Mouse (Mus musculus) liver, adult (tissue): ENCODE data around the gene Acly.

ENCODE experiments used
- GATA4 ChIP-seq: IDR thresholded peaks from 2 replicates; pipeline ENCODE4 v1.6.1; 2014; ENCODE audit warnings: mild to moderate bottlenecking, low read length; ENCODE audit not compliant: insufficient replicate concordance

The Acly gene

DNA sequence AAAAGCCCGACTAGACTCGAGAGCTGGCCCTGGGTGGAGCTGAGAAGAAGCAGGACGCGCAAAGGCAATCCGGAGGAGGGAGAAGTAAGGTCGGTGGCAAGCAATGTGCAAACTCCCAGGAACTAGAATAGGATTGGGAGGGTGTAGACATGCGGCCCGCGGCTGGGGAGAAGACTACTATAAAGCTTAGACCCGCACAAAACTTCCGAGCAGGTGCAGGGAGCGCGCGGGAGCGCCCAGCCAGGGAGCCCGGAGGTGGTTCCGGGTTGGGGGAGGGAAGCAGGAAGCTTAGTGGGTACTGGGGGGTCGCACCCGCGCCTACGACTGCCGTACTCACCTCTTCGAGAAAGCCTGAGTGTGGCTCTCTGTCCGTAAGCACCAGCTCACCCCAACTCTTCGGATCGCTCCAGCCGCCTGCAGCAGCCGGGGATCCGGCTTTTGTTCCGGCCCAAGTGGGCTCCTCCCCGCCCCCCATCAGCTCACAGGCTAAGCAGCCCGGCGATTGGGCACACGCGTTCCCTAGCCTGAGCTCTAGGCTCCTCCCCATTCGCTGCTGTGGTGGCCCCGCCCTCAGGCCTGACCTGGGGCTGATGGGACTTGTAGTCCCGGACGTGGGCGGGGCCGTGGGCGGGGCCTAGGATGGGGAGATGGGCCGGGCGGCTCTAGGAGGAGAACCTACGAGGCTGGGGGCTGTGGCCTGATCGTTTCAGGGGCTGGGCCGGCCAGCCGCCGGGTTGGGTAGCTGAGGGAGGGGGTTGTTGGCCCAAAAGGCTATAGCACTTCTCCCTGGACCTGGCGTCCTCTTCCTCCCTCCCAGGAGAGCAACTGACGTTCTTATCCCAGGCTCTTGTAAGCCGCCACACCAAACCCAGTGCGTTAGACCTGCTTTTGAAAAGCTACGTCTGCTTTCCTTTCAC is at the start of gene Acly:
Acly (minus strand) TSS at position 543 of the 917 bp plus-strand sequence.
- TF ChIP-seq GATA4, result no peak

DNA sequence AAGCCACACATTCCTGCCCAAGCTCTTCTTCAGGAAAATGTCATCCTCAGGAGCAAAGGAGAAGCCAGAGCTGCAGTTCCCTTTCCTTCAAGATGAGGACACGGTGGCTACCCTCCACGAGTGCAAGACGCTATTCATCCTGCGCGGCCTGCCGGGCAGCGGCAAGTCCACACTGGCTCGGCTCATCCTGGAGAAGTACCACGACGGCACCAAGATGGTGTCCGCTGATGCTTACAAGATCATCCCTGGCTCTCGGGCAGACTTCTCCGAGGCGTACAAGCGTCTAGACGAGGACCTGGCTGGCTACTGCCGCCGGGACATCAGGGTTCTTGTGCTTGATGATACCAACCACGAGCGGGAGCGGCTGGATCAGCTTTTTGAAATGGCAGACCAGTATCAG is 48.5 kb upstream of the Acly start:
- TF ChIP-seq GATA4, result no peak

DNA sequence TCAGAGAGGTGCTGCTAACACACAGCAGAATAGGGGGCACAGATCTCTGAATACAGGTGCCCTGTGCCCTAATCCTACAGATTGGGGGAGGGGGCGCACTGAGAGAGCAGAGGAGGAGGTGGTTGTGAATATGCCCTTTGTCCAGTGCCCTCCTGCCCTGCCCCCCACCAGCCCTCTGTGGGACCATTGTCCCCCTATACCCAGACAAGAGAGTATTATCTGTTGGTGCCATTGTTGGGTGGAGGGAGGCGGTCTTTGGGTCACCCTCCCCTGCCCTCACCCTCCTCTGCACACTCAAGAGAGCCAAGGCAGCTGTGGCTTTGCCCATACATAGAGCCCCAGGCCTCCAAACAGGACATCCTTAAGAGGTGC is 47.7 kb upstream of the Acly start:
- no peak for TF ChIP-seq GATA4

DNA sequence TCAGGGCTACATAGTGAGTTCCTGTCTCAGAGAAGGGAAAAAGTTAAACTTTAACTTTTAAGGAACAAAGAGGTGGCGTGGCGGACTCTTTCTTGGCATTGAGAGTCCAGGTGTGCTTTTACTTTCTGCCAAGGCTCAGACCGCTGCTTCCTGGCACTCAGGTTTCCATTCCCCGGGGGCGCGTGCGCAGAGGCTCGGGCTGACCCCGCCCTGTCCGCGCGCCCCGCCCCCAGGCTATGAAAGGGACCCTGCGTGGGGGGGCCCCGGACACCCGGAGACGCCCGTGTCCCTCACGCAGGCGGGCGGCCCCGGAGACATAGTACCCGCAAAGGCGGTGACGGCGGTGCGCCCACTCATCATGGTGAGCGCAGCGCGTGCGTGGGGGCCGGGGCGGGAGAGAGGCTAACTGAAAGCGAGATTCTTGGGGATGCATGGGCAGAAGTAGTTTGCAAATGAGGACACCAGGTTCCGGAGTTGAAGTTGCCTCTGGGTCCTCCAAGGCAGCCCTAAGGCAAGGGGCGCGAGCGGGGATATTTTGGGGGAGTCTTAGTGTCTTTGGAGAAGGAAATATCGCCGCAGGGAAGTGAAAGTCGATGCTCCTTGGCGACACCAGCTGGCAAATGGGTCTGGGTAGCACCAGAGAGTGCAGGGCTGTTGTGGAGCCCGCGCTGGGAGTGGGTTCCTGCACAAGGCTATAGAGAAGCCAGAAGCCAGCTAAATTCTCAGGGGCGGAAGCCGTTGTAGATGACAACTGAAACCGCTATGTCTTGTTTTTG is 47.1 kb upstream of the Acly start, which contains the start of gene Cnp:
Cnp (plus strand) TSS at position 197 of the 776 bp plus-strand sequence.
- no peak for TF ChIP-seq GATA4

DNA sequence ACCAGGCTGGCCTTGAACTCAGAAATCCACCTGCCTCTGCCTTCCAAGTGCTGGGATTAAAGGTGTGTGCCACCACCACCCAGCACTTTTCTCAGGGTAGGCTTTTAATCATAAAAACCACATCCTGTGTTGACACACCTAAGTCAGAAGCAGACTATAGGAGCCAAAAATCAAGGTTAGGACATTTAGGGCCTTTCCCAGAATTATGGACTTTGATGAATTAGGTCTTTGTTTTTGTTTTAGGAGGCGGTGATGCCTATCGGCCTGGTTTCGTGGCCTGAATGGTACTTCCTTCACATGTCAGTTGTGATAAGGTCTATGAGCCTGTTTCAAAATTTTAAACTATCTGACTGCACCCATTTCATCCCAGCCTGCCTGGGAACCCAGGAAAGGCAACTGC is 46.4 kb upstream of the Acly start:
- no peak for TF ChIP-seq GATA4

DNA sequence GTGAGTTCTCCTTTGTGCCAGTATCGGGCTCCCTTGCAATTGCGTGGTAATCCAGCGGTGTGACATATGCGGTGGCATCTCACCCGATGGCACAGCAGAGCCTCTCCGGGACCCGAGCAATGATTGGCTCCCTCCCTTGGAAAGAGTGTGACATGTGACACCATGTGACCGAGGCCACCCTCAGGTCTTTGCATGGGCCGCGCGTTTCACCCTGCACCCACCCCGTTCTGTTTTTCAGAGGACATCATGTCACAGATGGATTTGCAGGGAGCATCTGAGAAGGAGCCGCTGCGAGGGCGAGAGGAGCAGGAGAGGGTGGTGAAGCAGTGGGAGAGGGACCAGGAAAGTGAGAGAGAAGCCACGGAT is 43.4 kb upstream of the Acly start:
- no peak for TF ChIP-seq GATA4

DNA sequence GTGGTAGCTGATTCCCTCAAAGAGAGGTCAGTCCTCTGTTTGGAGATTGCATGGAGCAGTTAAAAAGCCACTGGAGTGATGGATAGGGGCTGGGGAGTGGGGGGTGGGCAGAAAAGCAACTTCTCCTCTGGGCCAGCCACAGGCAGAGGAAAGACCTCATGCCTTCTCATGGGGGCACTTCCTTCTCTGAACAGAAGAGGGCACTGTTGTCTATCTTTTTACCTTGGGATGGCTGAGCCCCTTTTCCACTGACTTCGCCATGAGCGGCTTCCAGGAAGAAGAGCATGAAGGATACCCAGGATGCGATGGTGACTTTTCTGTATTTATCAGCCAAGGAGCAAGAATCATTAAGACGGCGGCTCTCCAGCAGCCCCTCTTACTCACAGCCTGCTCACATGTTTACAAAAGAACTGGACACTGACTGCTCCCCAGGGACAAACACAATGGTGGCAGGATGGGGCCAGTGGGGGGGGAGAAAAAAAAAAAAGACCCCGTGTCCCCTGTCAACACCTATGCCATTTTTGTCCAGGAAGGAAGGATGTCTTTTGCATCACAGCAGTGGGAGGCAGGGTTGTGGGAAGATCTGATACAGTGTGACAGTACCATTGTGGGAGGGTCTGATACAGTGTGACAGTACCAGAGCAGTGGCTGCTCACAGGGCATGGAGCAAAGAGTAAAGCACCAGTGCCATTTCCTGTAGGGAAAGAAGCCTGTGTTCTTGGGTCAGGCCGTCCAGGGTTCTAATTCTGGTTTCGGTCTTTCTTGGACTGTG is 42.8 kb upstream of the Acly start:
- TF ChIP-seq GATA4, result no peak

DNA sequence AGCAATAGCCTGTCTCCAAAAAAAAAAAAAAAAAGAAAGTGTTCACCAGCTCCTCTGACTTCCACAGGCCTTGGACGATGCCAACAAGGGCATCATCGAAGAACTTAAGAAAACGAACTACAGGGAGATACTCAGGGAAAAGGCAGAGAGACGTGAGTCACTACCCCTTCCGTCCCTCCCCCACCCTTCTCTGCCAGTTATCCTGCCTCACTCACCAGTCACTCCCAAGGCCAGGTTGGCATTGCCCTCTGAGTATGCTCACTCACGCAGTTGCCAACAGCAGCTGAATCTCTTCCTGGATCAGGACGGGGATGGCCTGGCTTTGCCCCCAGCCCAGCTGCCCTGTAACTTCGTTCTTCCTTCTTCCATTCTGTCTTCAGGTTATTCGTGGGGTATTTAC is 42.0 kb upstream of the Acly start:
- TF ChIP-seq GATA4, result no peak

DNA sequence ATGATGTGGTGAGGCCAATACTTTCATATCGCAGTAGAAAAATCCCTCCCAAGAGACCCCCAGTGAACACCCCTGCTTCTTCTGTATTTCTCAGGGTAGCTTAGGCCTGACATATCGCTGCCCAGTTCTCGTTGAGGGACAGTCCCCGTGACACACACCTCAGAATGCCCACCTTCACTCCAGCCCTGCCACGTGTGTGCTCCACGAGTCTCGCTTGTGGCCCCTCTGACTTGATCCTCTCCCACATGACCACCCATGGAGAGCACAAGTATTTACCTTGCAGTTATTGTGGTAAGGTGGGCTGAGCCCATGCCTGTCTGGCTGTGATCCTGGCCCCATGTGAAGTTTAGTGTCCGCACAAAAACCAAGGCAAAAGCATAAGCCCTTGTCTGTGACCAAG is 40.9 kb upstream of the Acly start:
- TF ChIP-seq GATA4, result no peak

DNA sequence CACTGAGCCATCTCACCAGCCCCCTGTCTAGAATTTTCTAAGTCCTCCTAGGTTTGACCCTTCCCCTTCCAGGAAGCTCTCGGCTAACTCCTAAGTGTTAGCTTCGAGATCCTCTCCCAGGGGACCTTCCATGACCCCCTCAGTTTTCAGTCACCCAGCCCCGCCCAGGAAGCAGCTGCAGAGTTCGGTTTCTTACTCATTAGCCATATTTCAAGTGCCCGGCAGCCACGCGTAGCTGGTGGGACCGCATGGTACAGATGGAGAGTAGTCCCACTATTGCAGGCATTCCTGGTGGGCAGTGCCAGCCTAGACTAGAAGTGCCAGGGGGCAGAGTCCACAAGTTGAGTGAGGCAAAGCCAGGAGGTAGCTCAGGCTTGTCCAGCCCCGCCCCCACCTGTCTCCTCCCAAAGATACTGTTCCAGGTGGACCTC is 40.0 kb upstream of the Acly start:
- no peak for TF ChIP-seq GATA4

DNA sequence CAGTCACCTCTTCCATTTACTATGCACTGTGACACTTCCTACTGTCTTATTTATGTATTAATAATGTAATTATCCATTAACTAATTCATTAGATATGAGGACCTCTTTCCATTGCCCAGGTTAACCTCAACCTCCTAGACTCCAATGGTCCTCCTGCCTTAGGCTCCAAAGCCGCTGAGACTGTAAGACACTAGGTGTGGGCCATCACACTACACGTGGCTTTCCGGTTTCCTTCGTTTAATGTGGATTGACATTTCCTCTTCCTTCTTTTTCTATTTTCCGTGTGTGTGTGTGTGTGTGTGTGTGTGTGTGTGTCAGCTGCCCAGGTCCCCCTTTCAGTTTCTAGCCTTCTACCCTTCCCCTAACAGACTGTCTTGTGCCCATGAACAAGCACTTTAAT is 39.4 kb upstream of the Acly start:
- no peak for TF ChIP-seq GATA4

DNA sequence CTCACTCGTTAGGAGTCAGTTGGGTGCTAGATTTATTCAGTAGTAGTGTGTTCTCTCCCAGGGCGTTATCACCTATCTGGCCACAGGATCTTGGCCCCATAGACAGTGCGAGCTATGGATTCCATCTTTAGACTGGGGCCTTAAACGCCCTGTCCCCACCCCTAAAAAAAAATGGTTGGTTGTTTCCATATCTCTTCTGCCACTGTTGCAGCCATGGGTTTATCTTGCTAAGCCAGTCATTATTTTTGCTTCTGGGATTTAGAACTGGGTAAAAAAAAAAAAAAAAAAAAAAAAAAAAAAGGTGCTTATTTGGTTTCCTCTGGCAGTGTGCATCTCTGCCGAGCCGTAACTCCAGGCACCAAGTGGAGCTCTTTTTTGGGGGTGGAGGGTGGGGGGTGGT is 36.9 kb upstream of the Acly start:
- TF ChIP-seq GATA4, result no peak

DNA sequence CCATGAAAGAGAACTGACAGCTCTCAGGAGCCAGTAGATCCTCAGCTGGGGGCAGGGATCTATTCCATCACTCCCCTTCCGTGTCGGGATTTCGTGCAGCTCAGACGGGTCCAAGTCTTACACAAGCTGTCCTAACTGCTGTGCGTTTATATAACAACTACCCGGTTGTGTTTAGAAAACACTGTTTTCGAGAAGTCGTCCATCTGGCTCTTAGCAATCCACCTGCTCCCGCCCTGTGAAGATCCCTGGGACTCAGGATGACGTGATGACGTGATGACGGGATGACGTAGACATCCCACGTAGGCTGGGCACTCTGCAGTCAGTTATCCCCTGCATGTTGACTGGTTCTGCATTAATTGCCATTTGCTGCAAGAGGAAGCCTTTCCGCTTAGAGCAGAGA is 36.5 kb upstream of the Acly start:
- TF ChIP-seq GATA4, result no peak

DNA sequence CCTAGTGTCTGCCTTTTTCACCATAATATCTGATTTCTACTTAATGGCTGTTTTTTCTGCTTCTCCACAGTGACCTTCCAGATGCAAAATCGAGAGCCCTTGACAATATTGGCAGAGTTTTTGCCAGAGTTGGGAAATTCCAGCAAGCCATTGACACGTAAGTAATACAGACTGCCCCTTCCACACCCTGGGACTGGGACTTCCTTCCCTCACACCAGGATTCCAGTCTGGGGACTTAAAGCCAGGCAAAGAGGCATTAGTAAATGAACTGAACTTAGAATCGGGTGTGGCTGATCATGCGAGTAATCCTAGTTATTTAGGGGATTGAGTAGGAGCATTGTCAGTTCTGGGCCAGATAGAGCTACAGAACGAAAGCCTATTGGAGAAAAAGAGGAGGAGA is 33.9 kb upstream of the Acly start:
- no peak for TF ChIP-seq GATA4

DNA sequence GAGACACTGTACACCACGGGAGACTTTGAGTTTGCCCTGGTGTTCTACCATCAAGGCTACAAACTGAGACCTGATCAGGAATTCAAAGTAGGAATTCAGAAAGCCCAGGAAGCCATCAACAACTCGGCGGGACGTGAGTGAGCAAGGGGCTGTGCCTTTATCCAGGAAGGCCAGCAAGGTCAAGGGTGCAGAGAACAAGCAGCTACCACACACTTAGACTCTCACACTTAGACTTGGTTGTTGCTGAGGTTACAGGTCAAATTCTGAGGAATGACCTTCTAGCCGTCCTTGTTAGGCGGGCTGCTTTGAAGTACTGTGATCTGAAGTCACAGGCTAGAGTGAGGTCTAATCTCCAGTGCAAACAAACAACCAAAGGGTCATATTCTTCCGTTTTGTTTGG is 31.7 kb upstream of the Acly start:
- no peak for TF ChIP-seq GATA4
